ENCODE assay signal across 8 mouse cellular contexts in the genomic region with DNA sequence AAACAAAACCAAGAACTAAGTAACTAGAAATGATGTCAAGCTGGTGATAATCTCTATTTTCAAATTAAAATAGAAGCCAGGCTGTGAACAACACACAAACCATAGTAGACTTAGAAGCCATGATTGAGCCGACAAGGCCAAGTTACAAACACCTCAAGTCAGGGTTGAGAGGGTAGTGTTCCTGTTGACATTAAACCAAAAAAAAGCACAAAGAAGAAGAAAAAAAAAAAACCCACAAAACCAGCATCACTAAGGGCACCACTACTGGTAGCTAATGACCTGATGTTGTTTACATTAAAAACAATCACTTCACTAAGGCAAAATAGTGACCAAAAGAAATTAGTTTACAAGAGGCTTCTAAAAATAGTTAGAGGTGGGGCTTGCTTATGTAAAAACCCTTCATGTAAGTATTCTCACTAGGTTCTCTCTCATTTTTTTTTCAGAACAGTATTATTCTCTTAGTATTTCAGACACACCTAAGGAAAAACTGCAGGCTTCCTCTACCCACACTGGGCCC. TPM values are rescaled to one million over a fixed set of nuclear protein-coding genes. Genes with fewer than 3 reads are reported as not detected.
A peak's percentile ranks its signal among the peaks of the same experiment; 100 is the strongest.
DNase-seq lines count a peak whose midpoint lies in the region; ATAC-seq and TF ChIP-seq lines count a peak whose summit lies in the region.

No protein-coding gene starts in this region.

- intact Hi-C loops in heart, adult 2 months (cut with DNase I), result loop anchor here (2.0 kb wide), 1 partner anchor 73 kb away; no protein-coding TSS in a partner anchor

- peaks cover 31% of the 10 kb centered on the region for H3K36me3 ChIP-seq in heart, adult 2 months (ENCODE audit: control insufficient read depth, insufficient read depth, low read length)
- peaks cover 23% of the 10 kb centered on the region for H3K36me3 ChIP-seq in forebrain, embryonic 13.5 days (ENCODE audit: poor library complexity, severe bottlenecking)
- H3K36me3 ChIP-seq in liver, embryonic 13.5 days, result peaks cover 40% of the 10 kb centered on the region

- H3K4me2 ChIP-seq in forebrain, embryonic 13.5 days, result peak overlapping the region; percentile 100
- H3K4me2 ChIP-seq in liver, embryonic 13.5 days, result peak overlapping the region; percentile 98

- H3K4me3 ChIP-seq in heart, adult 2 months, result peak overlapping the region; percentile 91
- H3K4me3 ChIP-seq in forebrain, embryonic 13.5 days, result peak overlapping the region; percentile 73
- peak overlapping the region; percentile 97 for H3K4me3 ChIP-seq in liver, embryonic 13.5 days (replicated peaks)

- no peaks in the 10 kb centered on the region for H3K9me3 ChIP-seq in forebrain, embryonic 13.5 days (replicated peaks)
- H3K9me3 ChIP-seq in liver, embryonic 13.5 days (replicated peaks), result no peaks in the 10 kb centered on the region

- peak overlapping the region; percentile 98 for H3K27ac ChIP-seq in heart, adult 2 months
- 0 out of 2 replicates have a peak overlapping the region, but pooled peaks have one; percentile 44 for H3K27ac ChIP-seq in forebrain, embryonic 13.5 days
- H3K27ac ChIP-seq in liver, embryonic 13.5 days, result peak overlapping the region; percentile 95

- no peak for TF ChIP-seq EP300 in heart, adult 2 months (IDR thresholded peaks at IDR 0.05; ENCODE audit: insufficient read depth, low read depth, low read length)

- DNase-seq in heart, adult 2 months, result no peak
- DNase-seq in heart, adult 9 months (ENCODE audit: low spot score in 2 of 2), result no peak
- peak; percentile 60 for DNase-seq in CD4-positive helper T cell, adult 2 months (ENCODE audit: low read depth, low spot score)
- no peak for DNase-seq in liver, embryonic 13.5 days
- DNase-seq in cerebellum, postnatal 4 days (ENCODE audit: low spot score in 2 of 2), result no peak
- no peak for DNase-seq in frontal cortex, postnatal 25 days (ENCODE audit: low spot score in 2 of 2)

- no peak for ATAC-seq in forebrain, embryonic 13.5 days
- no peak for ATAC-seq in liver, embryonic 13.5 days (ENCODE audit: low read depth)
- no peak for ATAC-seq in inflammation-experienced regulatory T-cells, adult 6 months

- no peaks in the 10 kb centered on the region for H3K27me3 ChIP-seq in heart, adult 2 months (ENCODE audit: control insufficient read depth, insufficient read depth, low read length)
- no peaks in the 10 kb centered on the region for H3K27me3 ChIP-seq in forebrain, embryonic 13.5 days
- no peaks in the 10 kb centered on the region for H3K27me3 ChIP-seq in liver, embryonic 13.5 days

- TF ChIP-seq POLR2A in heart, adult 2 months (IDR thresholded peaks at IDR 0.05; ENCODE audit: insufficient read depth, low read depth, low read length), result no peak

- H3K9ac ChIP-seq in heart, adult 2 months (ENCODE audit: low read depth, low read length), result peak overlapping the region; percentile 52
- peak overlapping the region; percentile 72 for H3K9ac ChIP-seq in forebrain, embryonic 13.5 days
- H3K9ac ChIP-seq in liver, embryonic 13.5 days, result peak overlapping the region; percentile 98

- 4% methylated on average over 1 of the region's 1 CpGs for WGBS in heart, adult 2 months
- WGBS in forebrain, embryonic 13.5 days, result 37% methylated on average over 1 of the region's 1 CpGs
- WGBS in liver, embryonic 13.5 days (ENCODE audit: insufficient replicate concordance), result 0% methylated on average over 1 of the region's 1 CpGs

- H3K79me2 ChIP-seq in heart, adult 2 months (replicated peaks; ENCODE audit: control insufficient read depth, insufficient read depth, low read length), result peaks cover 12% of the 10 kb centered on the region

- H3K4me1 ChIP-seq in heart, adult 2 months (ENCODE audit: control insufficient read depth, insufficient read depth, low read length), result peaks cover 17% of the 10 kb centered on the region
- H3K4me1 ChIP-seq in forebrain, embryonic 13.5 days, result peaks cover 67% of the 10 kb centered on the region
- H3K4me1 ChIP-seq in liver, embryonic 13.5 days (replicated peaks), result peaks cover 73% of the 10 kb centered on the region

- no peak for TF ChIP-seq CTCF in heart, adult 2 months (IDR thresholded peaks at IDR 0.05)

RNA-seq across cellular contexts. Expression of a gene that starts 4.2 kb away (rescaled TPM):
- 100 to 1,000 TPM in 1 of 2 experiments, 10 to 100 TPM in 1; 56.3 to 132 TPM for total RNA-seq in heart, adult 2 months (2021)
- 33.8 and 37.3 TPM in 2 replicates for polyA plus RNA-seq in heart, adult 2 months (2012; rRNA removed)
- 8.1 and 8.3 TPM in 2 replicates for polyA plus RNA-seq in forebrain, embryonic 13.5 days (2015; fragmentation: Nextera tagmentation; extraction: Ambion mirVana)
- 3.8 and 4.0 TPM in 2 replicates for polyA plus RNA-seq in liver, embryonic 13.5 days (2015; fragmentation: Nextera tagmentation; extraction: Ambion mirVana)
- polyA plus RNA-seq in inflammation-experienced regulatory T-cells, adult 6 months (2017; shearing (Covaris generic)), result 10 to 100 TPM; 16.7 to 25.3 (median 24.5) TPM

Comparison
In these comparisons a context has a peak if more than half of its experiments do, and no peak if none do; other contexts are left out.
1. H3K27ac ChIP-seq: peak in every context shown above with its lines; median percentile 98 in heart, adult 2 months; 95 in liver, embryonic 13.5 days; 44 in forebrain, embryonic 13.5 days.